Mouse (Mus musculus) hindbrain, postnatal 0 days (tissue): ENCODE data around the gene Ssc4d. TPM values are rescaled to one million over a fixed set of nuclear protein-coding genes. Genes with fewer than 3 reads are reported as not detected.

Source experiments
- ATAC-seq: fragments of 200-750 bp; cut with Nextera tagmentation; 2 replicates; pipeline ENCODE4 v1.8.0; 2017; ENCODE audit warnings: mild to moderate bottlenecking, moderate TSS enrichment, moderate library complexity
- DNase-seq: peaks from one replicate; pipeline ENCODE4 v3.0.0-alpha.2; 2015; ENCODE audit warnings: low spot score
- H3K27ac ChIP-seq: fragments of 300-500 bp; sonication (generic); 2 replicates; pipeline ENCODE4 v1.5.1; 2014; ENCODE audit warnings: mild to moderate bottlenecking
- H3K27me3 ChIP-seq: fragments of 300-500 bp; sonication (generic); 2 replicates; pipeline ENCODE4 v1.6.1; 2014; ENCODE audit warnings: low read length, mixed read lengths; ENCODE audit not compliant: insufficient read depth
- H3K36me3 ChIP-seq: fragments of 300-500 bp; sonication (generic); 2 replicates; pipeline ENCODE4 v1.6.1; 2014; ENCODE audit warnings: low read length, mixed read lengths; ENCODE audit not compliant: insufficient read depth
- H3K4me1 ChIP-seq: fragments of 300-500 bp; sonication (generic); 2 replicates; pipeline ENCODE4 v1.6.1; 2014; ENCODE audit warnings: antibody characterized with exemption, low read length, mixed read lengths; ENCODE audit not compliant: insufficient read depth
- H3K4me2 ChIP-seq: fragments of 300-500 bp; sonication (generic); 2 replicates; pipeline ENCODE4 v1.6.1; 2014; ENCODE audit warnings: low read depth, mild to moderate bottlenecking, low read length, moderate library complexity, mixed read lengths
- H3K4me3 ChIP-seq: fragments of 300-500 bp; sonication (generic); 2 replicates; pipeline ENCODE4 v1.5.1; 2014; ENCODE audit warnings: low read length
- H3K9ac ChIP-seq: fragments of 300-500 bp; sonication (generic); replicated peaks from 2 replicates; pipeline ENCODE4 v1.6.1; 2014; ENCODE audit warnings: mild to moderate bottlenecking, low read length, moderate library complexity, mixed read lengths
- H3K9me3 ChIP-seq: fragments of 300-500 bp; sonication (generic); 2 replicates; pipeline ENCODE4 v1.6.1; 2016; ENCODE audit warnings: low read length, mixed read lengths
- CTCF ChIP-seq: IDR thresholded peaks from 2 replicates; pipeline ENCODE4 v1.5.1; 2016; ENCODE audit warnings: antibody characterized with exemption, control low read depth, low read depth
- WGBS: fragments of 180-500 bp; shearing (Covaris S2); extraction: QIAGEN DNeasy Blood & Tissue Kit; methylation state at CpG from one replicate; pipeline ENCODE4 v1.1.7; 2014; 5-methylcytosine and 5-hydroxymethylcytosine counted together
- polyA plus RNA-seq: library from polyadenylated mRNA; unstranded; fragments of >200 nt; fragmentation: Nextera tagmentation; extraction: Ambion mirVana; gene quantifications from 2 replicates; pipeline ENCODE4 v1.2.1, GENCODE M21; 2015
- total RNA-seq: library from RNA; depleted of rRNA; stranded (reverse); fragments of >200 nt; gene quantifications from 2 replicates; pipeline ENCODE4 v1.2.3, GENCODE M21; 2014

Ssc4d gene
- total and polyA plus RNA-seq, 2 experiments from 2014 or later: 3.6 to 6.5 TPM

GRCm38 (mm10) chr5:135966866-135967265, 7.5 kb downstream of the Ssc4d start:
- DNase-seq (no peak), ATAC-seq (no peak)
- Histone ChIP-seq H3K9ac (no peak overlapping the region), H3K4me2 (no peak overlapping the region), H3K36me3 (no peaks in the 10 kb centered on the region), H3K4me1 (peaks cover 3% of the 10 kb centered on the region; the same call in 1 of the 2 replicates), H3K4me3 (no peak overlapping the region), H3K27ac (no peak overlapping the region), H3K27me3 (no peaks in the 10 kb centered on the region), H3K9me3 (no peaks in the 10 kb centered on the region)
- WGBS: 62% methylated on average over 9 of the region's 9 CpGs
- TF ChIP-seq CTCF: peak; percentile 44

DNA sequence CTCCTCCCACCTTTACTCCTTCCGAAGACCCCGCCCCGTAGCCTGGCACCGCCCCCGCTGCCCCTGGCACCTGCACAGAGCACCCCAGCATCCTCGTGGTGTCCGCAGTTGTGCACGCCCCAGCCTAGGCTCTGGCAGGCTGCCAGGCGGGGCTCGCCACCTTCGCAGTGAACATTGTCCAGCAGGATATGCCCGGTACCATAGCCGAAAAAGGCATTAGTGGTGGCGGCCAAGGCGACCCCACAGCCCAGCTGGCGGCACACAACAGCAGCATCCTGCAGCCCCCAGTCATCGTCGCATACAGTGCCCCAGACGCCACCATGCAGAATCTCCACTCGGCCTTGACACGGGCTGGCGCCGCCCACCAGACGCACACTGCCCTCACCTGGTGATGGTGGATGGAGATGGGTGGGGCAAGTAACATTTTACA, 8.8 kb downstream of the Ssc4d start:
- peaks cover 6% of the 10 kb centered on the region; the same call in 1 of the 2 replicates for H3K4me1 ChIP-seq
- no peaks in the 10 kb centered on the region for H3K9me3 ChIP-seq
- peak overlapping the region; percentile 32 for H3K4me2 ChIP-seq
- peak; percentile 43 for TF ChIP-seq CTCF
- 6% methylated on average over 24 of the region's 24 CpGs for WGBS
- DNase-seq (peak; percentile 43), ATAC-seq (no peak)
- no peaks in the 10 kb centered on the region for H3K27me3 ChIP-seq
- no peak overlapping the region for H3K9ac ChIP-seq
- 0 out of 2 replicates have a peak overlapping the region, but pooled peaks have one; percentile 20 for H3K27ac ChIP-seq
- H3K4me3 ChIP-seq: peak overlapping the region; percentile 9
- no peaks in the 10 kb centered on the region for H3K36me3 ChIP-seq

DNA sequence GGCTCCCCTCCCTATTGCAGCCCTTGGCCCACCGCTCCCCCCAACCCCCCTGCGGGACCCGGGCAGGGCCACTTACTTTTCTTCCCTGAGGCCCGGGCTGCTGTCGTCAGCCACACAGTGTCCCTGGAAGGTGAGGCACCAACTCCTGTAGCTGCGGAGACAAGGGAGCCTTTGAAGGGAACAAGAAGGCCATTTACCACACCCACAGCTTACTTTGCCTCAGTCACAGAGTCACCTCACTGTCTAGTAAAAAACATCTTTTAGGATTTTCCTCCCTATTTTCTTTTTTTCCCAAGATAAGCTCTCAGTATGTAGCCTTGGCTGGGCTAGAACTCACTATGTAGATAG, 11.1 kb downstream of the Ssc4d start:
- DNase-seq (no peak), ATAC-seq (no peak)
- TF ChIP-seq CTCF: no peak
- Histone ChIP-seq H3K4me1 (peaks cover 6% of the 10 kb centered on the region; the same call in 1 of the 2 replicates), H3K4me2 (peak overlapping the region; percentile 90), H3K27me3 (no peaks in the 10 kb centered on the region), H3K9me3 (no peaks in the 10 kb centered on the region), H3K36me3 (no peaks in the 10 kb centered on the region), H3K9ac (peak overlapping the region; percentile 90), H3K27ac (peak overlapping the region; percentile 97), H3K4me3 (peak overlapping the region; percentile 56)
- WGBS: 3% methylated on average over 6 of the region's 6 CpGs

- ATAC-seq (peak; percentile 96), DNase-seq (peak; percentile 99)
- peak overlapping the region; percentile 90 for H3K9ac ChIP-seq
- peak; percentile 31; the same call in 1 of the 2 replicates for TF ChIP-seq CTCF
- no peaks in the 10 kb centered on the region for H3K36me3 ChIP-seq
- H3K4me3 ChIP-seq: peak overlapping the region; percentile 56
- WGBS: under 1% methylated on average over 64 of the region's 64 CpGs
- H3K27ac ChIP-seq: peak overlapping the region; percentile 97
- H3K4me2 ChIP-seq: peak overlapping the region; percentile 90
- H3K4me1 ChIP-seq: peaks cover 6% of the 10 kb centered on the region; the same call in 1 of the 2 replicates
- no peaks in the 10 kb centered on the region for H3K27me3 ChIP-seq
- H3K9me3 ChIP-seq: no peaks in the 10 kb centered on the region
Observed at GRCm38 (mm10) chr5:135962492-135963279, 11.6 kb downstream of the Ssc4d start.

- Histone ChIP-seq H3K27ac (peak overlapping the region; percentile 97), H3K4me1 (peaks cover 6% of the 10 kb centered on the region; the same call in 1 of the 2 replicates), H3K4me2 (peak overlapping the region; percentile 90), H3K36me3 (no peaks in the 10 kb centered on the region), H3K27me3 (no peaks in the 10 kb centered on the region), H3K4me3 (peak overlapping the region; percentile 56), H3K9me3 (no peaks in the 10 kb centered on the region), H3K9ac (peak overlapping the region; percentile 90)
- TF ChIP-seq CTCF: no peak; the same call in 1 of the 2 replicates
- WGBS: under 1% methylated on average over 11 of the region's 11 CpGs
- no peak for ATAC-seq
- DNase-seq: no peak
Observed at GRCm38 (mm10) chr5:135962125-135962491, 12.2 kb downstream of the Ssc4d start.

- no peak overlapping the region for H3K4me2 ChIP-seq
- no peak for DNase-seq
- ATAC-seq: no peak
Observed at GRCm38 (mm10) chr5:135960909-135961635, 13.3 kb downstream of the Ssc4d start.

More at GRCm38 (mm10) chr5:135960909-135961635, 13.3 kb downstream of the Ssc4d start:
- H3K4me3 ChIP-seq: no peak overlapping the region
- no peaks in the 10 kb centered on the region for H3K36me3 ChIP-seq
- no peak overlapping the region for H3K9ac ChIP-seq
- no peaks in the 10 kb centered on the region for H3K9me3 ChIP-seq
- peaks cover 6% of the 10 kb centered on the region; the same call in 1 of the 2 replicates for H3K4me1 ChIP-seq
- H3K27ac ChIP-seq: peak overlapping the region; percentile 97; the same call in 1 of the 2 replicates
- no peaks in the 10 kb centered on the region for H3K27me3 ChIP-seq
- WGBS: 96% methylated on average over 15 of the region's 15 CpGs
- TF ChIP-seq CTCF: no peak
